Mouse (Mus musculus) 3T3-L1 (cell line): ENCODE data around the gene Eps15l1.

Source experiments
- DNase-seq: peaks from one replicate; pipeline ENCODE4 v3.0.0-alpha.2; 2015; ENCODE audit warnings: low read depth, low spot score

Gene Eps15l1

DNA sequence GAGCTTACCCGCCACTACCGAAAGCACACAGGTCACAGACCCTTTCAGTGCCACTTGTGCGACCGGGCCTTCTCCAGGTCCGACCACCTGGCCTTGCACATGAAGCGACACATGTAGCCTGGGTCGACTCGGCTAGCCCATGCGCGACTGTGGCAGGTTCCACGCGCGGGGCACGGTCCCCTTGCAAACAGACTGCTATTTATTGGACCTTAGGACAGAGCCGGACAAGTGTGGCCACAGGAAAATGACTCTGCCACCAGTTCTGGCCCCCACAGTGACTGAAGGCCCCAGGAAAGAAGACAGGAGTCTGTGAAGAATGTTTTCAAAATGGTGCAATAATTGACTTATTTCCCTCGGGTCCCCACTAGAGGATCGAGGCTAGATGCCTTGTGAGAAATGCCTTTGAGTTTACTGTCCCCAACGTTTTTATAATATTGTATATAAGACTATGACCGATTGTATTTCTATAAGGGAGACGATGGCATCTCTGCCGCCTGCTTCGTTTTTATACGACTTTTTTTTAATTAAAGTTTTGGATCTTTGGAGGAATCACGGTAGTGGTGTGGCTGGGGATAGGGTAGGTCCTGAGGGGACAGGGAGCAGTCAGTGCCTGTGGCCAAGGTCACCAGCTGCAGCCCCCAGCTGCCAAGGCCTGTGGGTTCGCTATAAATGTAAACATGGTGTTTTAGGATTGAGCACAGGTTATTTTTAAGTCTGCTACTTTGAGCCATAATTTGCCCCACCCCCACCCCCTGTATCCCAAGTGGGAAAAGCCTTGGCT, 100.3 kb downstream of the Eps15l1 start:
- no peak for DNase-seq

DNA sequence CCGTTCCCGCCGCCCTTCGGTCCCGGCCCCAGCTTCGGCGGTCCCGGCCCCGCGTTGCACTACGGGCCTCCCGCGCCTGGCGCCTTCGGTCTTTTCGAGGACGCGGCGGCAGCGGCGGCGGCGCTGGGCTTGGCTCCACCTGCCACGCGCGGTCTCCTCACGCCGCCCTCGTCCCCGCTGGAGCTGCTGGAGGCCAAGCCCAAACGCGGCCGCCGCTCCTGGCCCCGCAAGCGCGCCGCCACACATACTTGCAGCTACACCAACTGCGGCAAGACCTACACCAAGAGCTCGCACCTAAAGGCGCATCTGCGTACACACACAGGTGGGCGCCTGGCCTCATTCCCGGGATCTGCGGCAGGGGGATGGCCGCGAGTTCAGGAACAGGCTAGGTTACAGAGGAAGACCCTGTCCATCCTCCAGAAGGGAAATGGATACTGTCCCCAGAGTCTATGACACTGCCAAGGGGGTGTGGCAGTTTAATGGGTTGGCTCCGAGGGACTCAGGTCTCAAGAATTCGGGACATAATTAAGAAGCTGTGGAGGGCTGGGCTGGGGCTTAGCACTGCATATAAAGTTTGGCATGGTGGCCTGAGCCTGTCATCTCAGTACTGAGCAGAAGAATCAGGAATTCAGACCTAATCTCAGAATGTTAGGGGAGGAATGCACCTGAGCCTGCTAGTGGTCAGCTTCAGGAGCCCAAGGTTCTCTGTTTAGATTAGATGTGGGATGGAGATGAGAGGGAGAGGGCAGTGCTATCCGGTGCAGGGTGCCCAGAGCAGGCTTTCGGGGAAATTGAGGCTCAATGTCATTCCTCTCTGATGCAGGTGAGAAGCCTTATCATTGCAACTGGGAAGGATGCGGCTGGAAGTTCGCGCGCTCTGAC, 101.1 kb downstream of the Eps15l1 start:
- no peak for DNase-seq

DNA sequence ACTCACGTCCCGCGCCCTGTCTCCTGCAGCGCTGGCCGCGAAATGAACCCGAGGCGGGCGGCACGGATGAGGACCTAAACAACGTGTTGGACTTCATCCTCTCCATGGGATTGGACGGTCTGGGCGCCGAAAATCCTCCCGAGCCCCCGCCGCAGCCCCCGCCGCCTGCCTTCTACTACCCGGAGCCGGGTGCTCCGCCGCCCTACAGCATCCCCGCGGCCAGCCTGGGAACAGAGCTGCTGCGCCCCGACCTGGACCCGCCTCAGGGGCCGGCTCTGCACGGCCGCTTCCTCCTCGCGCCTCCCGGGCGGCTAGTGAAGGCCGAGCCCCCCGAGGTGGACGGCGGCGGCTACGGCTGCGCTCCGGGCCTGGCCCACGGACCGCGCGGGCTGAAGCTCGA, 101.9 kb downstream of the Eps15l1 start:
- DNase-seq, result no peak

GRCm38 (mm10) chr8:72318801-72319322, 102.4 kb downstream of the Eps15l1 start, which contains the start of gene Klf2:
Gene Klf2 (plus strand): TSS chr8:72319033.
- DNase-seq, result peak; percentile 93

DNA sequence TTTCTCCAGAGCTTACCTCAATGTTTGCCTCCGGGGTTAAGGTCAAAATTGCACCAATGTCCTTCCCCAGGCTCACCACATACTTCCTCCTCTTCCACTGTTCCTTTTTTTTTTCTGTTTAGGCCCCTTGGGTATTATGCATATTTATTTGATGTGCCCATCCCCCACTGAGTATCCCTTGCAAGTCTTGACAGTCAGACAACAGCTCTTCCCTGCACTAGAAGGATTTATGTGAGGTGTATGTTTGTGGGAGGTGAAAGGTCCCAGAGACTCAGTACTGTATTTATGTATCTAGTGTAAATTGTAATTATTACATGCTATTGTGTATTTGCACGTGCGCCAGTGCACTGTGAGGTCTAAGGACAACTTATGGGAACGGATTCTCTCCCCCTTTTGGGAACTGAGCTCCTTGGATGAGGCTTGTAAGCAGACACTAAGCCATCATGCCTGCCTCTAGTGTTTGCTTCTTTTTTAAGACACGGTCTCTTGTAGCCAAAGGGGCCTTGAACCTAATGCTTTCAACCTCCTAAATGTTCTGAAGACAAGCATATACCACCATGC, 103.4 kb downstream of the Eps15l1 start:
- DNase-seq, result no peak

GRCm38 (mm10) chr8:72316053-72316695, 105.1 kb downstream of the Eps15l1 start:
- DNase-seq, result no peak

DNA sequence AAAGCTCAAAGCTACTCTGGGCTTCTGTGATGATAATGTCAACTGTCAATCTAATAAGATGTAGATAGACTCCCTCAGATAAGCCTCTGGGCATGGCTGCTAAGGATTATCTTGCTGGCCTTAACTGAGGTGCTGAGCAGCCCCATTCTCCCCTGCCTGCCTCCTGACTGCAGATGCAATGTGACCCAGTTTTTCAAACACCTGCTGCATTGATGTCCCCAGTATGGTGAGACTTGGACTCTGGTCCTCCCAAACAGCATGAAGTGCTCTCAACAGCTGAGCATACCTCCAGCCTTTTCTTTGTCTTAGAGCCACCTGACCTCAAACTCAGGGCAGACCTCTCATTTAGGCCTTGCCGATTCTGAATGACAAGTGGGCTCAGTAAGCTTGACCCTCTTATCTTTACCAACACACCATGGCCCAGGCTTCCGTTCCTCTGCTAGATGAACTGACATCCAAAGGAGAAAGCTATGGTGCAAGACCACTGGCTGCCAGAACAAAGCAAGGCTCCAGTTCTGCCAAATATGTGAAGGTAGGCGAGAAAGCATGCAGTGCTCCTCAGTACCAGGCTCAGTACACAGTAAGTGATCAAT, 108.2 kb downstream of the Eps15l1 start:
- DNase-seq, result no peak

- peak; percentile 77 for DNase-seq
These were observed 110.3 kb downstream of the Eps15l1 start for GRCm38 (mm10) chr8:72310849-72311506.

- DNase-seq, result no peak
These were observed 113.0 kb downstream of the Eps15l1 start for GRCm38 (mm10) chr8:72308276-72308675.

GRCm38 (mm10) chr8:72306913-72307312, 114.3 kb downstream of the Eps15l1 start:
- no peak for DNase-seq

- peak; percentile 40 for DNase-seq
These were observed 115.9 kb downstream of the Eps15l1 start, which contains the start of gene Gm10282 for GRCm38 (mm10) chr8:72305210-72305905. Gene Gm10282 (minus strand): TSS chr8:72305260.

- peak; percentile 97 for DNase-seq
These were observed 117.6 kb downstream of the Eps15l1 start for GRCm38 (mm10) chr8:72303633-72304032.

- DNase-seq, result peak; percentile 86
These were observed 118.2 kb downstream of the Eps15l1 start for GRCm38 (mm10) chr8:72302986-72303612.

DNA sequence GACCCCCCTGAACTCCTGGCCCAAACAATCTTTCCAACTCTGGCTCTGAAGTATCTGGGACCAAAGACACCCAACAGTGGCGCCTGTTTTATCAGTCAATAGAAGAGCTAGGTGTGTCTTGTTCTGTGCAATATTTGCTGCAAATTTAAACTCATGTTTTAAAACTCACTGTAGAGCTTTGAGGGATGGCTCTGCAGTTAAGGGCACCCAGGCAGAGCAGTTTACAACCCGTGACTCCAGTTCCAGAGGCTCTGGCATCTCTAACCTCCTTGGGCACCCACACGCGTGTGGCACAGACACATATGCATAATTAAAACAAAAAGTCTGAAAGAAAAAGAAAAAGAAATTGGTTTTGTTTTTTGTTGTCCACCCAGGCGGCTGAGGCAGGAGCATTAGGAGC, 119.8 kb downstream of the Eps15l1 start:
- no peak for DNase-seq

DNA sequence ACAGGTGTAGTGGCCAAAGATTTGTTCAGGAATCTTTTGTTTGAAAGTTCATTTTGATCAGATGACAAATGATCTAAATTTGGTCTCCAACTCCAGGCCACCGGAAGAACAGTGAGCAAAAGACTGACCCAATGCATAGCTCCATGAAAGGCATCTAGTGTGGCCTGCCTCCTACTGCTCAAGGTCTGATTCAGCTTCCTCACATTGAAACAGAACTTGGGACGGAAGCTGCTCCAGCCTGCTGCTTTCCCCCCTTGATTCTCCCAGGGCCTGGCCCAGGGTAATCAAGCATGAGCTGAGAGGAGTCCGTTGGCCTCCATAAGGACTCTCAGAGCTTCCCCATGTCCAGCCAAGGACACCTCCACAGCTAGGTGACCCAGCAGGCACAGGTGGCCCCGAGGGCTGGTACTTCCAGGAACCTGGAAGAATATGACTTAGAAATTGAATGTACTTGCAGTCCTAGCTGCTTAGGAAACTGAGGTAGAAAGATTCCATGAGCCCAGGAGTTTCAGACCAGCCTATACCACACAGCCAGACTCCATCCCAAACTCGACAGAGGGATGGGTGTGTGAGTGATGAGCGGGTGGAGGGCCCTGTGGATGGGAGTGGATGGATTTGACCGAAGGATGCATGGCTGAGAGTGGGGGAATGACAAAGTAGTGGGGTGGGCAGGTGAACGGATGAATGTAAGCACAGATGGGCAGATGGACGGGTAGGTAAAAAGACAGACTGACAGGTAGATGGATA, 120.4 kb downstream of the Eps15l1 start:
- DNase-seq, result no peak

DNA sequence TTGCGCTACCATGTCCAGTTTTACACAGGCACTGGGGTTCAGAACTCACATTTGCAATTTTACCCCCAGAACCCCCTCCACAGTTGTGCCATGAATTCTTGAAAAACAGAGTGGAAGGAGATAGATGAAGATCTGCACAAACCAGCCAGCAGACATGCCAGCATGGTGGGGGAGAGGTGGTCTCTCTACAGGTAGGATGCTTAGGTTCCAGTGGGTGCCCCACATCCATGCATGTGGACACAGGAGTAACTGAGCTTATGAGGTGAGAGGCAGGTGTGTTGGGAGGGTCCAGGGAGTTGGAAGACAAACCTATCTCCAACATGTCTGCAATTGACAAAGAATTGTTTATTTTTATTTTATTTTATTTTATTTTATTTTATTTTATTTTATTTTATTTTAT, 122.3 kb downstream of the Eps15l1 start:
- no peak for DNase-seq

DNA sequence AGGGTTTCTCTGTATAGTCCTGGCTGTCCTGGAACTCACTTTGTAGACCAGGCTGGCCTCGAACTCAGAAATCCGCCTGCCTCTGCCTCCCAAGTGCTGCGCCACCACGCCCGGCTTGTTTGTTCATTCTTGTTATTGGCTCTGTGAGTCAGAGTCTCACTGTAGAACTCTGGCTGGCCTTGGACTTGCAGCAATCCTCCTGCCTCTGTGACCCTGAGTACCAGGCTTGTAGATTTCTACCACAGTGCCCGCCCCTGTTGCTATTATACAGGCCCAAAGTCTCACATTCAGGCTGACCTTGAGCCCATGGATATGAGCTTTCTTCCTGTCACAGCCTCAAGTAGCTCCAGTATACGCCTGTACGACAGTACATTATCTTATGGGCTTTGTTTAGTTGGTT, 124.7 kb downstream of the Eps15l1 start:
- DNase-seq, result no peak

DNA sequence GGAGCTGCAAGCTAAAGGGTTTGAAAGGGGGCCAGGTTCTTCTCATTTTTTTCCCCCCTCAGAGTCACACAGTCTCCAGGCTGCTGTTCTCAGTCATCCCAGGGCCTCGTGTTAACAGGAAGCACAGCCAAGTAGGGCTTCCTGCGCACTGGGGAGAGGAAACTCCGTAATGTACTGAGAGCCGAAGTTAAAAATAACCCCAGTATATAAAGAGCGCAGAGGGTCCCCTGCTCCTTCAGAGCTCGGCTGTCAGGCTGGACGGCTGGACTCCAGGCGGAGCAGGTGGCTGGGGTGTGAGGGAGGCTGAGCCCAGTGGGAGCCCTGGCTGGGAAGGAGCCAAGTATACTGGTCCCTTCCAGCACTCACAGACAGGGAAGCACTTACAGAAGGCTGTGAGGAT, 125.6 kb downstream of the Eps15l1 start:
- DNase-seq, result no peak

DNA sequence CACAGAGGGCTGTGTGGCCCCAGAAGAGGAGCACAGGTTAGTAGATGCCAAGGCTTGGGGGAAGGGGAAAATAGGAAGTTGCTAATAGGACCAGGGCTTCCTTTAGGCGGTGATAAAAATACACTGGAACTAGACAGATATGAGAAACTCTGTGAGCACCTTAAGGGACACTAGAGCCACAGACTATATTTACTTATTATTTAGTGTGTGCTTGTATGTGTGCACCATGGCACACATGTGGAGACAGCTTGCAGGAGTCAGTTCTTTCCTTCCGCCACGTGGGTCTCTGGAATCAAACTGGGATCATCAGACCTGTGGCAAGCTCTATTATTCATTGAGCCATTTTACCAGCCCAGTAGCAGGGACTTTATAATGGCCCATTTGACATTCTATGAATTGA, 126.1 kb downstream of the Eps15l1 start:
- no peak for DNase-seq
